Mouse (Mus musculus): Measurements from ENCODE around the gene Olfr1339. TPM values are rescaled to one million over a fixed set of nuclear protein-coding genes. Genes with fewer than 3 reads are reported as not detected.

The Olfr1339 gene
- polyA plus RNA-seq, 1 experiment from 2014 or later, result not detected

GRCm38 (mm10) chr4:118741881-118742280 lies 9.9 kb downstream of the Olfr1339 start:
- no peak for ATAC-seq
- no peak for TF ChIP-seq CTCF (IDR thresholded peaks at IDR 0.05)
- no peak for DNase-seq (ENCODE audit: low read depth, low spot score)
- no peaks in the 10 kb centered on the region for H3K27me3 ChIP-seq
- CTCF ChIA-PET, result no interaction called here
- POLR2A ChIA-PET, result no interaction called here
- in situ Hi-C loops (cut with MboI; ENCODE audit: low pct_unique_long_range_greater_than_20kb), result no loop called here

GRCm38 (mm10) chr4:118758637-118759036 lies 26.7 kb downstream of the Olfr1339 start, which contains the start of gene Olfr1338:
TSS of gene Olfr1338 (minus strand) at chr4:118758737.
- CTCF ChIA-PET, result no interaction called here
- DNase-seq (ENCODE audit: low read depth, low spot score) (no peak), ATAC-seq (no peak)

GRCm38 (mm10) chr4:118782486-118782885 lies 50.5 kb downstream of the Olfr1339 start, which contains the start of gene Olfr1337:
TSS of gene Olfr1337 (minus strand) at chr4:118782586.
- H3K27me3 ChIP-seq, result peaks cover 4% of the 10 kb centered on the region
- in situ Hi-C loops (cut with MboI; ENCODE audit: low pct_unique_long_range_greater_than_20kb), result no loop called here
- DNase-seq (ENCODE audit: low read depth, low spot score) (no peak), ATAC-seq (no peak)
- no peak for TF ChIP-seq CTCF (IDR thresholded peaks at IDR 0.05)
- POLR2A ChIA-PET, result no interaction called here
- CTCF ChIA-PET, result no interaction called here

More at GRCm38 (mm10) chr4:118758637-118759036, 26.7 kb downstream of the Olfr1339 start, which contains the start of gene Olfr1338:
- POLR2A ChIA-PET, result no interaction called here
- TF ChIP-seq CTCF (IDR thresholded peaks at IDR 0.05), result no peak
- no peaks in the 10 kb centered on the region for H3K27me3 ChIP-seq
- in situ Hi-C loops (cut with MboI; ENCODE audit: low pct_unique_long_range_greater_than_20kb), result no loop called here

Other genes with a start within 250 kb of the Olfr1339 start
- not detected for gene Tie1, start 242.1 kb upstream of the Olfr1339 start, polyA plus RNA-seq (2021)
- gene 2610528J11Rik, start 205.2 kb upstream of the Olfr1339 start, polyA plus RNA-seq (2021), result not detected
- gene Tmem125, start 188.1 kb upstream of the Olfr1339 start, polyA plus RNA-seq (2021), result 0.42 TPM
- 0.04 TPM for gene Cfap57, start 111.4 kb upstream of the Olfr1339 start, polyA plus RNA-seq (2021)
- 75.4 TPM for gene Ebna1bp2, start 111.4 kb upstream of the Olfr1339 start, polyA plus RNA-seq (2021)
- not detected for gene Olfr62, start 73.2 kb upstream of the Olfr1339 start, polyA plus RNA-seq (2021)
- not detected for gene Olfr1342, start 39.4 kb upstream of the Olfr1339 start, polyA plus RNA-seq (2021)
- not detected for gene Olfr1341, start 28.7 kb upstream of the Olfr1339 start, polyA plus RNA-seq (2021)
- gene Olfr1340, start 12.0 kb upstream of the Olfr1339 start, polyA plus RNA-seq (2021), result not detected
- gene Olfr1338, start 26.6 kb downstream of the Olfr1339 start, polyA plus RNA-seq (2021), result not detected
- not detected for gene Olfr1337, start 50.4 kb downstream of the Olfr1339 start, polyA plus RNA-seq (2021)
- not detected for gene Olfr1335, start 77.8 kb downstream of the Olfr1339 start, polyA plus RNA-seq (2021)
- gene Olfr1333, start 104.1 kb downstream of the Olfr1339 start, polyA plus RNA-seq (2021), result not detected
- not detected for gene Olfr1331, start 132.5 kb downstream of the Olfr1339 start, polyA plus RNA-seq (2021)
- not detected for gene Olfr1330, start 156.4 kb downstream of the Olfr1339 start, polyA plus RNA-seq (2021)
- not detected for gene Olfr1329, start 185.3 kb downstream of the Olfr1339 start, polyA plus RNA-seq (2021)
- gene Olfr1328, start 206.4 kb downstream of the Olfr1339 start, polyA plus RNA-seq (2021), result not detected
- gene Lao1, start 229.4 kb downstream of the Olfr1339 start, polyA plus RNA-seq (2021), result not detected